Mouse (Mus musculus): ENCODE measurements around the gene Zfp324.

- TF ChIP-seq CTCF (IDR thresholded peaks at IDR 0.05; ENCODE audit: borderline replicate concordance, extremely low read depth, insufficient read depth, insufficient read length) (no peak), POLR2A (IDR thresholded peaks at IDR 0.05; ENCODE audit: borderline replicate concordance, extremely low read depth, insufficient read depth, insufficient read length, poor library complexity, severe bottlenecking) (no peak)
These were observed 14.1 kb downstream of the Zfp324 start for GRCm38 (mm10) chr7:12979776-12980175.

Measured in brain, embryonic 14.5 days (tissue).